Mouse (Mus musculus): Measurements from ENCODE around the gene Prok2. TPM values are rescaled to one million over a fixed set of nuclear protein-coding genes. Genes with fewer than 3 reads are reported as not detected.

Gene Prok2
- total and polyA plus RNA-seq, 3 experiments, result 0.21 TPM; not detected in 2

GRCm38 (mm10) chr6:99711576-99712101, 14.6 kb downstream of the Prok2 start:
- no peak for TF ChIP-seq ETS1 (conservative IDR thresholded peaks at IDR 0.05; ENCODE audit: low read depth, low read length)
- TF ChIP-seq NRF1 (IDR thresholded peaks at IDR 0.05; ENCODE audit: low read depth, low read length), result peak; percentile 43; the same call in 1 of the 2 replicates
- Histone ChIP-seq H3K27me3 (replicated peaks) (no peaks in the 10 kb centered on the region), H3K9ac (ENCODE audit: insufficient read depth, low read depth) (no peak overlapping the region), H3K4me1 (ENCODE audit: control insufficient read depth in 1 of 2, insufficient read depth in 2 of 2) (peaks cover 0 to 22% of the 10 kb centered on the region in 2 experiments; a peak in 2 of 4 replicates), H3K9me3 (replicated peaks; ENCODE audit: low read length) (no peaks in the 10 kb centered on the region), H3K4me2 (ENCODE audit: insufficient read depth, low read depth, poor library complexity, severe bottlenecking) (no peak overlapping the region), H3K79me2 (replicated peaks; ENCODE audit: control insufficient read depth, extremely low read depth, insufficient read depth, poor library complexity, severe bottlenecking) (no peaks in the 10 kb centered on the region), H3K36me3 (replicated peaks in 1 of 2; ENCODE audit: control insufficient read depth in 1 of 2, insufficient read depth in 1 of 2, low read length in 1 of 2) (no peaks in the 10 kb centered on the region), H3K27ac (ENCODE audit: insufficient read depth, low read depth) (no peak overlapping the region), H3K4me3 (replicated peaks in 1 of 3; ENCODE audit: low read depth in 2 of 3, low read length in 2 of 3, poor library complexity in 1 of 3) (no peak overlapping the region)
- in situ Hi-C loops (cut with MboI; ENCODE audit: low pct_ligation_motif_present, low pct_unique_long_range_greater_than_20kb, low sequenced_read_pairs) (no loop called here), dilution Hi-C loops (cut with MboI; ENCODE audit: extremely low pct_ligation_motif_present, extremely low pct_unique_long_range_greater_than_20kb, low sequenced_read_pairs) (no loop called here)
- DNase-seq (ENCODE audit: extremely low read depth), result no peak

DNA sequence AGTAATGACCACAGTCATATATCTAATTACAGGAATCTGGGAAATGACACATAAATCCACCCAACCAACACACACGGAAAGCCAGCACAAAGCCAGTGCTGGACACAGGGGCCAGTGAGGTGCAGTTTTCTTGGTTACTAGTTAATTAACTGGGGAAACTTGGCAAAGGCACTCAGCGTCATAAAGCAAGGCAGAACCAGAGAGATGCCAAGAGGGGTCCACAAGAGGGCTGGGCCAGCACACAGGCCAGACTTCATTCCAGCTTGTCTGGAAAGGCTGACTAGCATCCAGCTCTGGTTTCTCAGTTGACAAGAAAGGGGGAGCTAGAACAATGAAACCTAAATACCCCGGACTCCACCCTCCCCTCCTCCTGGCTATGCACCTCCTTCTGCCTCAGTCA, 25.7 kb downstream of the Prok2 start:
- dilution Hi-C loops (cut with MboI; ENCODE audit: extremely low pct_ligation_motif_present, extremely low pct_unique_long_range_greater_than_20kb, low sequenced_read_pairs), result no loop called here
- H3K36me3 ChIP-seq (replicated peaks in 1 of 2; ENCODE audit: control insufficient read depth in 1 of 2, insufficient read depth in 1 of 2, low read length in 1 of 2), result no peaks in the 10 kb centered on the region
- no peak for DNase-seq (ENCODE audit: extremely low read depth)

GRCm38 (mm10) chr6:99692916-99693841, 33.0 kb downstream of the Prok2 start:
- no peaks in the 10 kb centered on the region for H3K36me3 ChIP-seq (replicated peaks in 1 of 2; ENCODE audit: control insufficient read depth in 1 of 2, insufficient read depth in 1 of 2, low read length in 1 of 2)
- no peaks in the 10 kb centered on the region for H3K4me1 ChIP-seq (ENCODE audit: control insufficient read depth in 1 of 2, insufficient read depth in 2 of 2)
- no peak overlapping the region for H3K9ac ChIP-seq (ENCODE audit: insufficient read depth, low read depth)
- dilution Hi-C loops (cut with MboI; ENCODE audit: extremely low pct_ligation_motif_present, extremely low pct_unique_long_range_greater_than_20kb, low sequenced_read_pairs), result no loop called here
- in situ Hi-C loops (cut with MboI; ENCODE audit: low pct_ligation_motif_present, low pct_unique_long_range_greater_than_20kb, low sequenced_read_pairs), result no loop called here
- H3K27me3 ChIP-seq (replicated peaks), result no peaks in the 10 kb centered on the region
- TF ChIP-seq SMC3 (IDR thresholded peaks at IDR 0.05; ENCODE audit: low read depth, low read length), result no peak
- no peak for TF ChIP-seq MEF2A (IDR thresholded peaks at IDR 0.05; ENCODE audit: borderline replicate concordance, low read depth, low read length)
- no peak for TF ChIP-seq USF1 (IDR thresholded peaks at IDR 0.05; ENCODE audit: low read depth, low read length)
- TF ChIP-seq JUN (IDR thresholded peaks at IDR 0.05; ENCODE audit: insufficient read depth, low read depth, low read length), result no peak
- TF ChIP-seq GABPA (IDR thresholded peaks at IDR 0.05; ENCODE audit: insufficient replicate concordance, low read depth, low read length), result no peak
- no peak for TF ChIP-seq NELFE (IDR thresholded peaks at IDR 0.05; ENCODE audit: low read depth, low read length)
- no peak for TF ChIP-seq SIN3A (IDR thresholded peaks at IDR 0.05; ENCODE audit: low read length)
- H3K4me3 ChIP-seq (replicated peaks in 1 of 3; ENCODE audit: low read depth in 2 of 3, low read length in 2 of 3, poor library complexity in 1 of 3), result no peak overlapping the region
- DNase-seq (ENCODE audit: extremely low read depth), result no peak
- H3K27ac ChIP-seq (ENCODE audit: insufficient read depth, low read depth), result no peak overlapping the region
- peaks cover 8% of the 10 kb centered on the region for H3K9me3 ChIP-seq (replicated peaks; ENCODE audit: low read length)
- no peak overlapping the region for H3K4me2 ChIP-seq (ENCODE audit: insufficient read depth, low read depth, poor library complexity, severe bottlenecking)
- H3K79me2 ChIP-seq (replicated peaks; ENCODE audit: control insufficient read depth, extremely low read depth, insufficient read depth, poor library complexity, severe bottlenecking), result no peaks in the 10 kb centered on the region

More for the DNA sequence above, 25.7 kb downstream of the Prok2 start:
- Histone ChIP-seq H3K9ac (ENCODE audit: insufficient read depth, low read depth) (no peak overlapping the region), H3K27ac (ENCODE audit: insufficient read depth, low read depth) (no peak overlapping the region), H3K9me3 (replicated peaks; ENCODE audit: low read length) (no peaks in the 10 kb centered on the region), H3K27me3 (replicated peaks) (no peaks in the 10 kb centered on the region), H3K79me2 (replicated peaks; ENCODE audit: control insufficient read depth, extremely low read depth, insufficient read depth, poor library complexity, severe bottlenecking) (no peaks in the 10 kb centered on the region), H3K4me1 (ENCODE audit: control insufficient read depth in 1 of 2, insufficient read depth in 2 of 2) (no peaks in the 10 kb centered on the region), H3K4me3 (replicated peaks in 1 of 3; ENCODE audit: low read depth in 2 of 3, low read length in 2 of 3, poor library complexity in 1 of 3) (no peak overlapping the region), H3K4me2 (ENCODE audit: insufficient read depth, low read depth, poor library complexity, severe bottlenecking) (no peak overlapping the region)
- TF ChIP-seq ZC3H11A (IDR thresholded peaks at IDR 0.05; ENCODE audit: low read depth, low read length) (no peak), RCOR1 (conservative IDR thresholded peaks at IDR 0.05; ENCODE audit: low read depth, low read length) (no peak), ZNF384 (IDR thresholded peaks at IDR 0.05; ENCODE audit: low read depth, low read length) (no peak), UBTF (IDR thresholded peaks at IDR 0.05; ENCODE audit: low read depth, low read length) (no peak), SIN3A (IDR thresholded peaks at IDR 0.05; ENCODE audit: low read length) (no peak), MXI1 (IDR thresholded peaks at IDR 0.05; ENCODE audit: low read depth, low read length) (no peak), MYC (IDR thresholded peaks at IDR 0.05; ENCODE audit: low read depth, low read length) (no peak), NELFE (IDR thresholded peaks at IDR 0.05; ENCODE audit: low read depth, low read length) (no peak), IRF4 (IDR thresholded peaks at IDR 0.05; ENCODE audit: low read depth, low read length) (no peak), E2F4 (IDR thresholded peaks at IDR 0.05; ENCODE audit: insufficient replicate concordance, low read depth, low read length) (no peak), JUN (IDR thresholded peaks at IDR 0.05; ENCODE audit: insufficient read depth, low read depth, low read length) (no peak), ETS1 (conservative IDR thresholded peaks at IDR 0.05; ENCODE audit: low read depth, low read length) (no peak), USF1 (IDR thresholded peaks at IDR 0.05; ENCODE audit: low read depth, low read length) (no peak), MAZ (IDR thresholded peaks at IDR 0.05; ENCODE audit: low read depth, low read length) (no peak), RAD21 (IDR thresholded peaks at IDR 0.05; ENCODE audit: low read depth, low read length) (no peak)
- in situ Hi-C loops (cut with MboI; ENCODE audit: low pct_ligation_motif_present, low pct_unique_long_range_greater_than_20kb, low sequenced_read_pairs), result no loop called here
